Mouse (Mus musculus): ENCODE measurements around the gene Mxd3. TPM values are rescaled to one million over a fixed set of nuclear protein-coding genes. Genes with fewer than 3 reads are reported as not detected.

Mxd3 gene
- total RNA-seq, 2 experiments from 2014 or later: 0.46 to 0.58 TPM

DNA sequence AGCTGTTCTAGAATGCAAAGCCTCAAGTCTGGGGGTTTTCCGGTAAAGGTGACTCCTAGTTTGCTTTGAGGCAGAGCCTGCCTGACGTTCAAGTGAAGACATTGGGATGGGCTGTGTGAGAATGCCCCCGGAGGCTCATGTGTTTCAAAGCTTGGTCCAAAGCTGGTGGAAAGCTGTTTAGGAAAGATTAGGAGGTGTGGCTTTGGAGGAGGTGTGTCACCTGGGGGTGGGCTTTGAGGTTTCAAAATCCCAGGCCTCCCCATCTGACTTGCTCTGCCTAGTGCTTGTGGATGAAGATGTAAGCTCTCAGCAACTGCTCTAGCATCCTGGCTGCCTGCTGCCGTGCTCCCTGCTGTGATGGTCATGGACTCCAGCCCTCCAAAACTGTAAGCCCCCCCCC lies 6.1 kb upstream of the Mxd3 start:
- DNase-seq (ENCODE audit: low spot score in 2 of 2): no peak

DNA sequence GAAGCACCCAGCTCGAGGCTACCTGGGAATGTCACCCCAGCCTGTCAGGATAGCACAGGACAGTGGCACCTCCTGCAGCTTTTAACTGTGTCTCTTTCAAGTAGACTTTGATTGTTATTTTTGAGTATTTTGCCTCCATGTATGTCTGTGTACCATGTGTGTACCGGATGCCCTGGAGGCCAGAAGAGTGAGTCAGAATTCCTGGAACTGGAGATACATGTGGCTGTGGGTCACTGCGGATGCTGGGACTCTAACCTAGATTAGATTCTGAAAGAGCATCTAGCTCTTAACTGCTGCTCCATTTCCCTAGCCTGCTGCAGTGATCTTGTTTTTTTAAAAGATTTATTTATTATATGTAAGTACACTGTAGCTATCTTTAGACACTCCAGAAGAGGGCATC lies 2.7 kb upstream of the Mxd3 start:
- no peak for DNase-seq (ENCODE audit: low spot score in 2 of 2)

DNA sequence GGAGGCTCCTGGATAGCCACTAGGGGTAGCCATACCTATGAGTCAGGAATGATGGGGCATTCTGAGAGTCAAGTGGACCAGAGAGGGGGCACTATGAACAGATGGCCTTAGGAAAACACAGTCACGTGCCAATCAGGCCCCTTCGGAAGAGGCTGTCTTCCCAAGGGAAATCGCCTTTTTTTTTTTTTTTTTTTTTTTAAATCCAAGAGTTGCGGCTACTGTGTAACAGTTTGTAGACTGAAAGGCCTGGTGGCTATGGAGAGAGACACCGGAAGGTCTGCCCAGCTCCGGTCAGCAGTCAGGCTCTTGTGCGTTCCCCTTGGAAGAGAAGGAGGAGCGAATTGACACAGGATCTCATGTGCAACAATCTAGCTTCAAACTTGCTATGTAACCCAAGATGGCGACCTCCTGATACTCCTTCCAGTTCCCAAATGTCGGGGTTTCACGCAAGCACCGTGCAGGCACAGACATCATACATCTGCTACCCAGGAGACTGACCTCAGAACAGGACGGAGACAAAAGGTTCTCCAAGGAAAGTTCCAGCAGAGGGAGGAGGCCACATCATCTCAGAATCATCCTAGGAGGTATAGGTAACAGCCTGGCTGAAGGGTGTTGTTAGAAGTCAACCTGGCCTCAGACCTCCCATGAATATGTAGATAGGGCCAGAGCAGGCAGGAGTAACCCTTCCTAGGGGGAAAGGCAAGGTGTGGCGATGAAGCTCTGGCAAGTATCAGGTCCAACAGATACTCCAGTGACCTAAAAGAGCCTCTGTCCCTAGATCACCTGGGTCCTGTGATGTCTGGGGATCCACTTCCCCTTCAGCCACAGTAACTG lies 1.2 kb upstream of the Mxd3 start:
- DNase-seq (ENCODE audit: low spot score in 2 of 2): no peak

DNA sequence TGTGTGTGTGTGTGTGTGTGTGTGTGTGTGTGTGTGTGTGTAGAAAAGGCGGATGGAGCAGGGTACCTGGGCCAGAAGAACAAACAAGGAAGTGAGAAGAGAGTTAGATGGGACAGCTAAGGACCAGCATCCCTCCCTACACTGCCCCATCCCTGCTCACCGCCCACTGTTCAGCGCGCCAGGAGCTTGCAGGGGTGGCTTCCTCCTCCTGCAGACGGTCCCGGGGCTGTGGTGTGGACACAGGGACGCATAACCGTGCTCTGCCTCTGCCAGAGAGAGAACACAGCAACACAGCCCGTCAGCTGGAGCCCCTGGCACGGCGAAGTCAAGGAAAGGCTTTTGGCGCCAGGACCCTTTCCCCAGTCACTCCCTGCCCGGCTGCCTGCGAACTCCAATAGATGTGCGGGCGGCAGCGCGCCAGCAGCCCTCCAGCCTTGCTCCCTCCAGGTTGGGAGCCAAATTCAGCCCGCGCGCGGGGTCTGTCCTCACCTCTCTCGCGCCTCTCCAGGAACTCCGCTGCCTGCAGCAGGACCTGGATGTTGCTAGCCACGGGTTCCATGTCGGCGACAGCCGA lies 427 bp downstream of the Mxd3 start:
- no peak for DNase-seq (ENCODE audit: low spot score in 2 of 2)

DNA sequence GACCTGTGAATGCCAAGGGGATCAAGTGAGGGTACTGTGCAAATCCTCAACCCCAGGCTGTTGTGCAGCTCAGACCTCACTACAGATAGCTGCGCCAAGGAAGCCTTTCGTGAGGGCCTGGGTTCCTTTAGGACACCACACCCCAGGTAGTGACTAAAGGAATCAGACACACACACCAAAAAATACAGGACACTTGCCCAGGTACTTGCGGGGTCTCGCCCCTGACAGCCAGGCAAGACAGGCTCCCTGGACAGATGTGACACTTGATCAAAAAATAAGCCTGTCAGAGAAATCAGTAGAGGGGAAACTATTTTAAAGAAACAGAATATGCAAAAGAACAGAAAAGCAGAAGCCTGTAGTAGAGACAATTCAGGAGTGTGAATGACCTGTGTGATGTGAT lies 982 bp downstream of the Mxd3 start:
- DNase-seq (ENCODE audit: low spot score in 2 of 2): no peak

DNA sequence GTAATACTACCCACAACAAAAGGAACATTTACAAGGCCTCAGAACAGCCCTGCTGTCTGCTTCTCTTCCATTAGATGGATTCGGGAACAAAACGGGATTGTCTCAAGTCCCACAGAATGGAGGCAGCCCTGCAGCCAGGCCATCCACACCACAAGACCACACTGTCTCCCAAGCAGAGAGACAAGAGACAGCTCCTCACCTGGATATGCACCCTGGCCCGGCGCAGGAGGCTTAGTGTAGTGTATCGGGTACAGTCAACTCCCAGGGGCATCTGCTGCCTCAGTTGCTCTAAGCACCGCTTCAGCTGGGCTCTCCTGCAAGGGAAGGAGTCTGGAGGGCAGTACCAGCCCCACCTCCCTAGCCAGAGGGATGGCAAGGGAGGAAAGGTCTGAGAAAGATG lies 1.5 kb downstream of the Mxd3 start:
- DNase-seq (ENCODE audit: low spot score in 2 of 2): no peak

DNA sequence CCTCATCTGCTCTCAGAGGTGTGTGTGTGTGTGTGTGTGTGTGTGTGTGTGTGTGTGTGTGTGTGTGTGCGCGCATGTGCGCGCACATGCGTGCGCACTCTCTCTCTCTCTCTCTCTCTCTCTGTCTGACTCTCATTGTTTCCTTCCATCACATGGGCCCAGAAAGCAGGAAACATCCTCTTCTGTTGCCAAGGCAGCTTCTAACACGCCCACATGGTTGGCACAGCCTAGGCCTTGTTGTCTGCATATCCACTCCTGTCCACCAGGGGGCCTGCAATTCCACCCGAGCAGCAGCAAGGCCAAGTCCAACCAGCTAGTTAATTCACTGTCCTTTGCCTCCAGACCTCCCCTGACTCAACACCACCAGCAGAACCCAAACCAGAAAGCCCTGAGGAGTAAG lies 2.0 kb downstream of the Mxd3 start:
- DNase-seq (ENCODE audit: low spot score in 2 of 2): peak; percentile 80 to 82

DNA sequence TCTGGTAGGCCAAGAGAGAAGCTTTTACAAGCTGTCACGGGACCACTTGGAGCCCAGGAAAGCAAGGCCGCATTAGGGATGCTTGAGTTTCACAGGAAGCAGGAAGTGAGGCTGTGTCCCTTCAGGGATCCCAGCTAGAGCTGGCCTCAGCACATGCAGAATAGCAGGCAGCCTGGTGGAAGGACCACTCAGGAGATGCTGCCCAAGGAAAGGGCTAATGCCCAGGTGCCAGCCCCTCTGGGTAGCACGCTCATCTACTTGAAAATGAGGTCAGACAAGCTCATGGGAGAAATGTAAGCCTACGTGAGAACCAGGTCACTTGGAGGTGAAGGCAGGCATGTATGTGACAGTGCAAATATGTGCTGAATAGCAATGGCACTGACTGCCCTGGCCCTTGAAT lies 2.5 kb downstream of the Mxd3 start:
- DNase-seq (ENCODE audit: low spot score in 2 of 2): no peak

DNA sequence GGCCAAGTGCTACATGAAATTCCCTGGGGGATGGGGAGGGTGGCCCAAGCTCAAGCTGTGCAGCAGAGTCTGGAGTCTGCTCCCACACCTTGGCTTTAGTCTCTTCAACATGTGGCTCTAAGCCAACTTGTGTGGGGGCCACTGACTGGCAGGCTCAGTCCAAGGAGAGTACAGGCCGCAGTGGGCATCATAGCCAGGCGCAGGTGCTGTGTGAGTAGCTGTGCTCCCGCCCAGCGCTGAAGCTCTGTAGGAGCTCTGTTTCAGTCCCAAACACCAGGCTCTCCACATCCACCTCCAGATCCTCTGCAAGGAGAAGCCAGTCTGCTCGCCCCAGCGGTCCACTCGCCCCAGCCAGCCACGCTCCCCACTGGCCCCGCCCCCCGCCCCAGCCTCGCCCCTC lies 4.0 kb downstream of the Mxd3 start:
- DNase-seq (ENCODE audit: low spot score in 2 of 2): no peak

DNA sequence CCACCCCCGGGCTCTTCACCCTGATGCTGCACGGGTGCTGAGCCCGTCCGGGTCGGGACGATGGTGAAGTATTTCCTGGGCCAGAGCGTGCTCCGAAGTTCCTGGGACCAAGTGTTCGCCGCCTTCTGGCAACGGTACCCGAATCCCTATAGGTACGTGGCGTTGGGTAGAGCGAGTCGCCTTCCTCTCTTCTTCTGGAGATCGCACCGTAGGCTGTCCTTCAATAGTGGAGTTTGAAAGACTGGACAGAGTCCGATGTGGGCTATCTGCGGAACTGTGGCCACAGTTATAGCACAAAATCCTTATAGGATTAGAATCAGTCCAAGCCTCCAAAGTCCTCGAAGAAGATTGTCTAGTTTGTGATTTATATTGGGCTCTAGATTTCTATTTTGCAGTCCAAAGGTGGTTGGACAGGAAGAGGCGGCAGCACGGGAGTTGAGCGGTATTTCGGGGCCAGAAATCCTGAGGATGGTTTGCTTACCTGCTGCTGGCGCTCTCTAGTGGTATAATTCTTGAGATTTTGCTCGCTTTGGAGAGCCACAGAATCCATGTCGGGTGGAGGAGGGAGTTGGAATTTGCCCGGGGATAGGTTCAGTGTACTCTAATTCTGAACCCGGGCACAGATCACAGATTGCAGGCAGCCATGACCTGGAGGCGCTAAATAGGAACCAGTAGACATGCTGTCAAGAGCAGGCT lies 7.3 kb downstream of the Mxd3 start:
- DNase-seq (ENCODE audit: low spot score in 2 of 2): no peak

DNA sequence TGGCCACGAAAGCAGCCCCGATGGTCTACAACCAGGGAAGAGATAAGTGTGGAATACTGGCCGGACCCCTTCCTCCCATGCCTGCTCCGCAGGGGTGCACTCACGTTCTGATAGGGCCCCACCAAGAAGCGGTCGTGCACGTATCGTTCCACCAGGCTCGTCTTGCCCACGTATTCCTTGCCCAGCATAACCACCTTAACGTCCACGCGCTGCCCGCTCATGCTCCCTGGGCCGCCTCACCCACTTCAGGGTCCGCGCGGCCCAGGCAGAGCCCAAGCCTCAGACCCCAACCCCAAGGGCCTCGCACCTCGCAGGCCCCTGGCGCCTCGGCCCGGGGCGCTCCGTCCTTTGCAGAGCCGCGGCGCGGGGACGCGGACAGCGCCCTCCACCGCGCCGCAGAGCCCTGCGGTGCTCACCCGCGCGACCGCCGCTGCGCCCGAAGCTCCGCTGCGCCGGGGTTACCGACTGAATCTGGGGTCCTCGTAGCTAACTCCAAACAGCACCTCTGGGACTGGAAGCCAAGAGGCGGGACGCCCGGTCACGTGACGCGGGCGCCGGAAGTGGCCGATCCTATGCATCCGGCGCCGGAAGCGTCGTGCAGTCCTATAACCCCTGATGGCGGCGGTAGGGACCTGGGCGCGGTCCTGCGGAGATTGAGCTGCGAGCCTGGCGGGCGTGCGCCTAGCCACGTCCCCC lies 8.0 kb downstream of the Mxd3 start, which contains the start of gene Rab24:
TSS of gene Rab24 (minus strand) at position 513 of the 696 bp plus-strand sequence.
- peak; percentile 83 to 85 for DNase-seq (ENCODE audit: low spot score in 2 of 2)

DNA sequence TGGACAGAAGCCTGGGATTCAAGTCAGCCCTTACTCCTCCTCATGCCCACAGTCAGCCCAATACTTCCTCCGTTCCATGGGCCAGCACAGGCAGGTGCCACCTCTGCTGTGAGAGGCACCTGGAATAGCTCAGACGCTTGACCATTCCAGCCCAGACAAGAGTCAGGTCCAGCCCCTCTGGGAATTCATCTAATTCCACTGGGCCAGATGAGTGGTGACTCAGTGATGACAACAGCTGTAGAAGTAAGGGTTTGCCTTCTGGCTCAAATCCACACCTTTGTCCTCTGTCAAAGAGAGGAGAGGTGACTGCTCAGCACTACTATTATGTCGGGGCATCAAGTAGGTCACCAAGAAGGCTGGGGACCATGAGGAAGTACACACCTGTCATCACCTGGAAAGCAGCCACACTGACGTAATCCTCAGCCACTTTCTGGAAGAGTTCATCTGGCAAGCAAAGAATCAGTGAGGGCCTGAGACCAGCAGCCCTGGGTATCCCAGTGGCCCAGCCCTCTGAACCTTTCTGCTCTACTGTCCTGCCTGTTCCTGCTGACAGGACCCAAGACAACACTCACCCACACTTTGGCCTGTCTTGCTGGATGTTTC lies 9.6 kb downstream of the Mxd3 start, which contains the start of gene Prelid1:
TSS of gene Prelid1 (plus strand) at position 570 of the 603 bp plus-strand sequence.
- DNase-seq (ENCODE audit: low spot score in 2 of 2): no peak

DNA sequence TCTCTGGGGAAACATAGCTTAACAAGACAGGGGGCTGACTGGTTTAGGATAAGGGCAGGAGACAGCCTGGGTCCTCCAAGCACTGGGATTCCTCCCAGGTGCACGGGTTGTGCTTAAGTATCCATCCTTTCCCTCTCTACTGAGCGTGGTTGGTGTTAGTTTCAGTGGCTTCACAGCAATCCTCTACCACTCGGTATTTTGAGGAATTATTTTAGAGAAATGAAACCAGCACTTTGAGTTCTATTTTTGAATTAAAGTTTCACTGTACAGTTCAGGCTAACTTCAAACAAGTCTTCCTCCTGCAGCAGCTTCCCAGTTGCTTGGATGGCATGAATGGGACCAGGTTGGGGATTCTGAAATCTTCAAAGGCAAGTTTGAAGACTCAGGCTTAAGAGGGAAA lies 11.3 kb downstream of the Mxd3 start:
- no peak for DNase-seq (ENCODE audit: low spot score in 2 of 2)

DNA sequence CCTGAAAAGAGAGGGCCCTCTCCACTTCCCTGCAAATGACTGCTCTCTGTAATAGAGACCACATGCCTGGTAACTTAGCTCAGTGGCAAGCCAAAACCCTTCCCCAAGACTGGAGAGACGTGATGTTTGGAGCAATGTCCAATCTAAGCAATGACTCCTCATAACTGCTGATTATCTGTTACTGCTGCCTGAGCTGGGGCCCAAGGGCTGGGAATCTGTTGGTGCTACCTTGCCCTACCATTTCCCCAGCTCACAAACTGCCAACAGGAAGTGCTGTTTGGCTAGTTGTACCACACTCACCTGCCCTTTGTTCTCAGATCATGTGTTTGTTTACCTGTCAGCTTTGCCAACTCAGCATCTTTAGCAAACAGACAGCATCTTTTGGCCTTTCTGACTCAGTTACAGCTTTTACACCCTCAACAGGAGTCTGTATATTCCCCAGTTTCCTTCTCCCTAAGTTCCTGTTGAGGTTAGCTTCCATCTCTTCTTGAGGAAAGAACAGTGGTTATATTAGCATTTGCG lies 14.7 kb downstream of the Mxd3 start:
- no peak for DNase-seq (ENCODE audit: low spot score in 2 of 2)

DNA sequence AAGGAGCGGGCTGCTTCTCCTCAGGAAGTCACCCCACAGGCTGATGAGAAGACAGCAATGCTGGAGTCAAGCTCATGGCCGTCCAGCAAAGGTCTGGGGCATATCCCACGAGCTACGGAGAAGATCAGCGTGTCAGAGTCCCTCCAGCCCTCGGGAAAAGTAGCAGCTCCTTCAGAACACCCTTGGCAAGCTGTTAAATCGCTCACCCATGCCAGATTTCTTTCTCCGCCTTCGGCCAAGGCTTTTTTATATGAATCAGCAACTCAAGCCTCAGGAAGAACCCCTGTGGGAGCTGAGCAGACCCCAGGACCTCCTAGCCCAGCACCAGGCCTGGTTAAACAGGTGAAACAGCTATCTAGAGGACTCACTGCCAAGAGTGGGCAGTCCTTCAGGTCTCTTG lies 16.6 kb downstream of the Mxd3 start:
- DNase-seq (ENCODE audit: low spot score in 2 of 2): no peak

DNA sequence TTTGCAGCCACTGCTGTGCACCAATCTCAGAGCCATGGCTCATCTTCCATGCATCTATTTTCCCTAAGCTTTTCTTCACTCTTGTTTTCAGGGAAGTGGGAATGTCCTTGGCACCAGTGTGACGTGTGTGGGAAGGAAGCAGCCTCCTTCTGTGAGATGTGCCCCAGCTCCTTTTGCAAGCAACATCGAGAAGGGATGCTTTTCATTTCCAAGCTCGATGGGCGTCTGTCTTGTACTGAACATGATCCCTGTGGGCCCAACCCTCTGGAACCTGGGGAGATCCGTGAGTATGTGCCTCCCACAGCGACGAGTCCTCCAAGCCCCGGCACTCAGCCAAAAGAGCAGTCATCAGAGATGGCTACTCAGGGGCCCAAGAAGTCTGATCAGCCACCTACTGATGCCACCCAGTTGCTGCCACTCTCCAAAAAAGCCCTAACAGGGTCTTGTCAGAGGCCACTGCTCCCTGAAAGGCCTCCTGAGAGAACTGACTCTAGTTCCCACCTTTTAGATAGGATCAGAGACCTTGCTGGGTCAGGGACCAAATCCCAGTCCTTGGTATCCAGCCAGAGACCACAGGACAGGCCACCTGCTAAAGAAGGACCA lies 17.5 kb downstream of the Mxd3 start:
- no peak for DNase-seq (ENCODE audit: low spot score in 2 of 2)

DNA sequence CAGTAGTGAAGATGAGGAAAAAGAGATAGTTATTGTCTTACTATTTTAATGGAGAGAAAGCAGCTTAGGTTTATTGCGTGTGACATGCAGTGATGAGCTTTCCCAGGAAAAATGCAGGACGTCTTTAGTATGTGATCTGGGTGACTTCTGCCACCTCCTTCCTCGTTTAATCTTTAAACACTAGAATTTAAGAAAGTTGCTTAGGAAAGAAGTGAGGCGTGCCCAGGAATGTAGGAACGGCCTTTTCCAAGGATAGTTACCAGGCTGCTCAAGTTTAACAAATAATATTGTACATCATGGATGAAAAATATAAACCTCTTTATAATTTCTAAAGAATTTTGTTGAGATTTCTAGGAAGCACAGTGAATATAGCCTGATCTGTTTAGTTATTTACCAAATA lies 28.7 kb downstream of the Mxd3 start:
- DNase-seq (ENCODE audit: low spot score in 2 of 2): no peak

DNA sequence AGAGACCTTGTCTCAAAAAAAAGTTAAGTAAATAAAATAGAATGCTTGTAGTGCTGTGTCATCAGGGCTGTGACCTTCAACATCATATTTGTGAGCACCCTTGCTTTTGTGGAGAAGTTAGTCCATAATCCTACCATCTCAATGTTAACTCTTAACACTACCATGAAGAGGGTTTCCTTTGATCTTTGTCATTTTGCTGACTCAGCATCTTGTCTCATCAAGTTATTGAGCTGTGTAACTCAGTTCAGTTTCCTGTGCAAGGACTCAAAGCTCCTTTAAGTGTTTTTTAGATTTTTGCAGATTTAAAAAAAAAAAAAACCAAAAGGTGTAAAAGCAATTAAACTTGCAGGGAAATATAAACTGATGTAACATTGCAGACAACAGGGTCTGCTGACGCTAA lies 32.9 kb downstream of the Mxd3 start:
- DNase-seq (ENCODE audit: low spot score in 2 of 2): no peak

DNA sequence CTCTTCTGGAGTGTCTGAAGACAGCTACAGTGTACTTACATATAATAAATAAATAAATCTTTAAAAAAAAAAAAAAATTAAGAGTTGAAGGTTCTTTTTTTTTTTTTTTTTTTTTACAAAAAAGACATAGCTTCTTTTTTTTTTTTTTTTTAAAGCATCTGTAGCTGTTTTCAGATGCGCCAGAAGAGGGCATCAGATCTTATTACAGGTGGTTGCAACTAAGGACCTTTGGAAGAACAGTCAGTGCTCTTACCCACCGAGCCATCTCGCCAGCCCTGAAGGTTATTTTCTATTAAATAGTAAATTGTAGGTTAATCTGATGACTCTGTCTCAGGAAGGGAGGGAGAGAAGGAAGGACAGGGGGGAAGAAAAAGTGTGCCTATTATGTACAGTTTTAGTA lies 40.8 kb downstream of the Mxd3 start:
- DNase-seq (ENCODE audit: low spot score in 2 of 2): no peak

DNA sequence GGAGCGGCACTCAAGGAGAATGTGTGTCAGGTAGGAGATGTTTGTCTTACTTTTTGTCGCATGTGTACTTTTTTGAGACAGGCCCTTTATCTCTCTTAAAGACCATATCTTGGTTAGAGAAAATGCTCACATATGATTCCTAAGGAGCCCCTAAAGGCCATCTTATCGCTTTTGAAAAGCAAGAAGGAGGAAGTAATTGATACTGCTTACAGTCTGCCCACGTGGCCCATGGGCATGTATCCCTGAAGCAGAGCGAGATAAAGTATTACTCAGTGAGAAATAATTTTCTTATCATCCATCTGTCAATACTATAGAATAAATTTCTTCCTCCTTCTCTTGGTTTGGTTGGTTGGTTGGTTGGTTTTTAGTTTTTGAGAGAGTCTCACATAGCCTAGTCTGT lies 52.0 kb downstream of the Mxd3 start:
- no peak for DNase-seq (ENCODE audit: low spot score in 2 of 2)

DNA sequence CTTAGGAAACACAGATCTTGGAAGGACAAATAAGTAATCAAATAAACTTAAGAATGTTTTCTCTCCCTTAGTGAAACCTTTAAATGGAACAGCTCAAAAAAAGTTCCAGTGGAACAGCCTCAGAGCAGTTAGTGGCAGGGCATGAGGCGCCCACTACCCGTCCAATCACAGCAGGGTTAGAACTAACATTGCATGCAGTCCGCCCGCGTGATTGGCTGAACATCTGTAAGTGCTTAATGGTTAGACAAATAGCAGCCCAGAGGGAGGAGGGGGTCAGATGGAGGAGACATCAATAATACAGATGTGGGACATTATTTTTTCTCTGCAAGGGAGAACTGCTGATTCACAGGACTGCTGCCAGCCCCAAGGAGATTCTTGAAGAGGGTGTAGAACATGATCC lies 52.4 kb downstream of the Mxd3 start:
- DNase-seq (ENCODE audit: low spot score in 2 of 2): no peak
